Comparison of ENCODE assay signal across 30 mouse cellular contexts in the genomic region with DNA sequence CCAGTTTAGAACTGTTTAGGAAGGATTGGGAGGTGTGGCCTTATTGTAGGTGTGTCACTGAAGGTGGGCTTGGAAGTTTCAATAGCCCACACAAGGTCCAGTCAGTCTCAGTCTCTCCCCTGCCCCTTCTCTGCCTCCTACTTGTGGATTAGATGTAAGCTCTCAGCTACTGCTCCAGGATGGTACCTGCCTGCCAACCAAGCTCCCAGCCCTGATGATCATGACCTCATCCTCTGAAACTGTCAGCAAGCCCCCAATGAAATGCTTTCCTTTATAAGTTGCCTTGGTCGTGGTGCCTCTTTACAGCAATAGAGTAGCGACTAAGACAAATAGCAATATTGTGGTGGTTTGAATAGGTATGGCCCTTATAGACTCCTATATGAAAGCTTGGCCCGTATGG. TPM values are rescaled to one million over a fixed set of nuclear protein-coding genes. Genes with fewer than 3 reads are reported as not detected.
"Had no signal": no experiment of that assay in that cellular context is flagged by ENCODE, and none has a peak within 500 bp of the region (broad histone marks: within the 10 kb centered on the region; RNA-seq: fewer than 3 reads in every experiment).

No protein-coding gene starts in this region.

- H3K27ac ChIP-seq: embryonic facial prominence, embryonic 10.5 days; embryonic facial prominence, embryonic 12.5 days; embryonic facial prominence, embryonic 13.5 days; embryonic facial prominence, embryonic 15.5 days; forebrain, embryonic 12.5 days; forebrain, embryonic 13.5 days; forebrain, embryonic 15.5 days; gastrocnemius, adult 2 months; heart, adult 2 months had no signal

- DNase-seq: cerebellum, adult 2 months; cerebellum, adult 8-10 months; cerebellum, adult 9-10 months; cerebellum, adult 9-11 months; cerebellum, postnatal 10 days; cerebellum, postnatal 14 days; cerebellum, postnatal 25 days; cerebellum, postnatal 36 days; embryo, embryonic 11 days; forebrain, postnatal 0 days; gastrocnemius, adult 2 months; gastrocnemius, postnatal 10 days; gastrocnemius, postnatal 14 days; gastrocnemius, postnatal 25 days; gastrocnemius, postnatal 36 days; heart, adult 18-20 months; heart, adult 2 months had no signal

- H3K4me3 ChIP-seq: embryonic facial prominence, embryonic 10.5 days; embryonic facial prominence, embryonic 12.5 days; embryonic facial prominence, embryonic 13.5 days; embryonic facial prominence, embryonic 15.5 days; erythroblast, embryonic 14.5 days; forebrain, embryonic 10.5 days; forebrain, embryonic 12.5 days; forebrain, embryonic 13.5 days; forebrain, embryonic 15.5 days; gastrocnemius, adult 2 months; heart, adult 2 months had no signal

- H3K27me3 ChIP-seq: embryonic facial prominence, embryonic 12.5 days; embryonic facial prominence, embryonic 13.5 days; embryonic facial prominence, embryonic 15.5 days; forebrain, embryonic 12.5 days; forebrain, embryonic 13.5 days; forebrain, embryonic 15.5 days had no signal

- H3K36me3 ChIP-seq: embryonic facial prominence, embryonic 10.5 days; embryonic facial prominence, embryonic 12.5 days; embryonic facial prominence, embryonic 13.5 days; embryonic facial prominence, embryonic 15.5 days; forebrain, embryonic 10.5 days; forebrain, embryonic 12.5 days; forebrain, embryonic 15.5 days had no signal

- ATAC-seq: forebrain, embryonic 13.5 days; forebrain, embryonic 14.5 days; forebrain, embryonic 15.5 days; forebrain, embryonic 16.5 days; forebrain, postnatal 0 days had no signal

- H3K4me2 ChIP-seq: embryonic facial prominence, embryonic 12.5 days; embryonic facial prominence, embryonic 13.5 days; embryonic facial prominence, embryonic 15.5 days; forebrain, embryonic 12.5 days; forebrain, embryonic 13.5 days; forebrain, embryonic 15.5 days had no signal

- H3K9ac ChIP-seq: embryonic facial prominence, embryonic 12.5 days; embryonic facial prominence, embryonic 13.5 days; embryonic facial prominence, embryonic 15.5 days; forebrain, embryonic 12.5 days; forebrain, embryonic 13.5 days; forebrain, embryonic 15.5 days; forebrain, postnatal 0 days had no signal

- H3K9me3 ChIP-seq: embryonic facial prominence, embryonic 10.5 days; embryonic facial prominence, embryonic 12.5 days; embryonic facial prominence, embryonic 13.5 days; embryonic facial prominence, embryonic 15.5 days; forebrain, embryonic 10.5 days; forebrain, embryonic 12.5 days; forebrain, embryonic 13.5 days; forebrain, embryonic 15.5 days had no signal

RNA-seq across cellular contexts. Expression of gene Cmbl, which starts 26.8 kb away (rescaled TPM):
- total RNA-seq: common myeloid progenitor, adult 5-6 weeks; granulocyte monocyte progenitor cell, adult 5-6 weeks had no signal
- polyA plus RNA-seq: erythroblast, embryonic 14.5 days had no signal
